25 mouse cellular contexts compared by ENCODE assay signal in genomic region chr16:97396436-97396835, GRCm38 (mm10). TPM values are rescaled to one million over a fixed set of nuclear protein-coding genes. Genes with fewer than 3 reads are reported as not detected.
A peak's percentile ranks its signal among the peaks of the same experiment; 100 is the strongest.
DNase-seq lines count a peak whose midpoint lies in the region; ATAC-seq and TF ChIP-seq lines count a peak whose summit lies in the region.
"Had no signal": no experiment of that assay in that cellular context is flagged by ENCODE, and none has a peak within 500 bp of the region (broad histone marks: within the 10 kb centered on the region; RNA-seq: fewer than 3 reads in every experiment).

No protein-coding gene starts in this region.

- no peaks in the 10 kb centered on the region for H3K36me3 ChIP-seq in stomach, embryonic 16.5 days (ENCODE audit: control insufficient read depth, insufficient read depth, low read length)
- no peaks in the 10 kb centered on the region for H3K36me3 ChIP-seq in stomach, postnatal 0 days (ENCODE audit: control insufficient read depth, insufficient read depth, low read length)
- H3K36me3 ChIP-seq: embryonic facial prominence, embryonic 12.5 days; embryonic facial prominence, embryonic 15.5 days; hindbrain, embryonic 12.5 days; hindbrain, embryonic 15.5 days had no signal

- no peak overlapping the region for H3K4me2 ChIP-seq in stomach, embryonic 16.5 days (ENCODE audit: low read depth, low read length)
- no peak overlapping the region for H3K4me2 ChIP-seq in stomach, postnatal 0 days (replicated peaks; ENCODE audit: low read depth)
- H3K4me2 ChIP-seq: embryonic facial prominence, embryonic 12.5 days; embryonic facial prominence, embryonic 15.5 days; heart, embryonic 11.5 days; hindbrain, embryonic 12.5 days; hindbrain, embryonic 15.5 days had no signal

- TF ChIP-seq EP300 in stomach, postnatal 0 days (optimal IDR thresholded peaks at IDR 0.05), result no peak

- no peaks in the 10 kb centered on the region for H3K27me3 ChIP-seq in stomach, embryonic 16.5 days (ENCODE audit: control insufficient read depth, insufficient read depth, low read length)
- no peaks in the 10 kb centered on the region for H3K27me3 ChIP-seq in stomach, postnatal 0 days (ENCODE audit: control insufficient read depth, insufficient read depth, low read length)
- H3K27me3 ChIP-seq: embryonic facial prominence, embryonic 12.5 days; embryonic facial prominence, embryonic 15.5 days; hindbrain, embryonic 12.5 days; hindbrain, embryonic 15.5 days had no signal

- no peak for DNase-seq in frontal cortex, postnatal 10 days (ENCODE audit: low spot score in 2 of 2)
- DNase-seq in left cerebral cortex, adult 18-20 months (ENCODE audit: low spot score in 2 of 2), result peak; percentile 23 to 29
- no peak for DNase-seq in left cerebral cortex, adult 11 months (ENCODE audit: low spot score)
- peak; percentile 25 to 38 for DNase-seq in left cerebral cortex, postnatal 36 days (ENCODE audit: low spot score in 2 of 2)
- DNase-seq in left cerebral cortex, adult 2 months (ENCODE audit: extremely low spot score in 1 of 2, low spot score in 2 of 2), result no peak
- no peak for DNase-seq in stomach, postnatal 0 days (ENCODE audit: low spot score)
- DNase-seq: adrenal gland, adult 8-10 months; adrenal gland, postnatal 25 days; cerebellum, adult 18-20 months; cerebellum, adult 9-10 months; cerebellum, postnatal 25 days; forebrain, postnatal 0 days; gastrocnemius, adult 2 months; gastrocnemius, postnatal 14 days had no signal

- 90% methylated on average over 4 of the region's 4 CpGs for whole genome bisulfite sequencing in stomach, embryonic 16.5 days
- 79% methylated on average over 4 of the region's 4 CpGs for WGBS in stomach, postnatal 0 days

- no peak overlapping the region for H3K9ac ChIP-seq in stomach, embryonic 16.5 days (ENCODE audit: low read length)
- no peak overlapping the region for H3K9ac ChIP-seq in stomach, postnatal 0 days (ENCODE audit: low read length)
- H3K9ac ChIP-seq: embryonic facial prominence, embryonic 12.5 days; embryonic facial prominence, embryonic 15.5 days; forebrain, postnatal 0 days; hindbrain, embryonic 12.5 days; hindbrain, embryonic 15.5 days had no signal

- no peak for TF ChIP-seq CTCF in left cerebral cortex, adult 2 months (IDR thresholded peaks at IDR 0.05)
- TF ChIP-seq CTCF in stomach, postnatal 0 days (IDR thresholded peaks at IDR 0.05; ENCODE audit: low read depth), result no peak

- no peaks in the 10 kb centered on the region for H3K9me3 ChIP-seq in stomach, embryonic 16.5 days (replicated peaks; ENCODE audit: control insufficient read depth, low read length)
- H3K9me3 ChIP-seq in stomach, postnatal 0 days (ENCODE audit: control insufficient read depth, low read length), result no peaks in the 10 kb centered on the region
- H3K9me3 ChIP-seq: embryonic facial prominence, embryonic 12.5 days; embryonic facial prominence, embryonic 15.5 days; hindbrain, embryonic 12.5 days; hindbrain, embryonic 15.5 days had no signal

- no peaks in the 10 kb centered on the region for H3K4me1 ChIP-seq in stomach, embryonic 16.5 days (ENCODE audit: control insufficient read depth, insufficient read depth, low read length)
- H3K4me1 ChIP-seq in stomach, postnatal 0 days (replicated peaks; ENCODE audit: control insufficient read depth, insufficient read depth), result no peaks in the 10 kb centered on the region
- H3K4me1 ChIP-seq: hindbrain, embryonic 12.5 days had no signal

- H3K27ac ChIP-seq in left cerebral cortex, adult 2 months, result no peak overlapping the region
- 0 out of 2 replicates have a peak overlapping the region, but pooled peaks have one; percentile 4 for H3K27ac ChIP-seq in stomach, embryonic 16.5 days (ENCODE audit: low read length)
- H3K27ac ChIP-seq in stomach, postnatal 0 days (replicated peaks), result no peak overlapping the region
- H3K27ac ChIP-seq: embryonic facial prominence, embryonic 12.5 days; embryonic facial prominence, embryonic 15.5 days; gastrocnemius, adult 2 months; hindbrain, embryonic 12.5 days; hindbrain, embryonic 15.5 days had no signal

- ATAC-seq in frontal cortex, adult (ENCODE audit: low TSS enrichment), result peak; percentile 95
- no peak for ATAC-seq in stomach, embryonic 16.5 days (ENCODE audit: insufficient read depth, low FRiP score)
- no peak for ATAC-seq in stomach, postnatal 0 days (ENCODE audit: low FRiP score, low TSS enrichment)
- ATAC-seq: activated CD4-positive, CD25-positive, alpha-beta regulatory T cell, adult 4 months; forebrain, embryonic 14.5 days; forebrain, postnatal 0 days had no signal

- intact Hi-C loops in left cerebral cortex, postnatal 36 days (cut with DNase I), result no loop called here
- intact Hi-C loops in left cerebral cortex, adult 2 months (cut with DNase I), result no loop called here

- H3K4me3 ChIP-seq in left cerebral cortex, adult 2 months, result no peak overlapping the region
- H3K4me3 ChIP-seq in stomach, embryonic 16.5 days (replicated peaks; ENCODE audit: low read length), result no peak overlapping the region
- no peak overlapping the region for H3K4me3 ChIP-seq in stomach, postnatal 0 days (ENCODE audit: low read depth, low read length)
- H3K4me3 ChIP-seq: embryonic facial prominence, embryonic 12.5 days; embryonic facial prominence, embryonic 15.5 days; gastrocnemius, adult 2 months; hindbrain, embryonic 12.5 days; hindbrain, embryonic 15.5 days had no signal

RNA-seq across cellular contexts. Expression of gene Bace2, which starts 39.9 kb away (rescaled TPM):
- total RNA-seq in left cerebral cortex, adult 18-20 months (2021), result 1 to 10 TPM; 4.9 to 6.0 TPM
- total RNA-seq in left cerebral cortex, postnatal 36 days (2021), result 10 to 100 TPM in 1 of 2 experiments, 1 to 10 TPM in 1; 3.6 to 10.9 TPM
- total RNA-seq in left cerebral cortex, adult 2 months (2021), result 1 to 10 TPM; 5.7 to 6.6 TPM
- 116 and 154 TPM in 2 replicates for polyA plus RNA-seq in stomach, embryonic 16.5 days (2015; fragmentation: Nextera tagmentation; extraction: Ambion mirVana)
- 205 and 216 TPM in 2 replicates for polyA plus RNA-seq in stomach, postnatal 0 days (2015; fragmentation: Nextera tagmentation; extraction: Ambion mirVana)
- total RNA-seq: common myeloid progenitor, adult 5-6 weeks; hematopoietic stem cell, adult 5-6 weeks had no signal

Comparison
In these comparisons a context has a peak if more than half of its experiments do, and no peak if none do; other contexts are left out.
1. DNase-seq: peak in left cerebral cortex, adult 18-20 months (2 of 2) and left cerebral cortex, postnatal 36 days (2 of 2); none in frontal cortex, postnatal 10 days (0 of 2), left cerebral cortex, adult 11 months (single experiment), left cerebral cortex, adult 2 months (0 of 2) and stomach, postnatal 0 days (single experiment).